Mouse (Mus musculus) kidney, postnatal 0 days (tissue): Measurements from ENCODE around the gene Cpsf3. TPM values are rescaled to one million over a fixed set of nuclear protein-coding genes. Genes with fewer than 3 reads are reported as not detected.

Experiments used
- ATAC-seq: fragments of 200-750 bp; cut with Nextera tagmentation; replicated peaks from 2 replicates; pipeline ENCODE4 v1.8.0; 2017; ENCODE audit warnings: low read depth, moderate number of reproducible peaks, moderate TSS enrichment, moderate library complexity; ENCODE audit not compliant: low FRiP score
- DNase-seq: peaks from one replicate; pipeline ENCODE4 v3.0.0-alpha.2; 2016; ENCODE audit warnings: low spot score
- H3K27ac ChIP-seq: fragments of 300-500 bp; sonication (generic); 2 replicates; pipeline ENCODE4 v1.5.1; 2014; ENCODE audit warnings: mild to moderate bottlenecking
- H3K27me3 ChIP-seq: fragments of 300-500 bp; sonication (generic); 2 replicates; pipeline ENCODE4 v1.6.1; 2014; ENCODE audit warnings: low read length, mixed read lengths; ENCODE audit not compliant: insufficient read depth
- H3K36me3 ChIP-seq: fragments of 300-500 bp; sonication (generic); 2 replicates; pipeline ENCODE4 v1.6.1; 2014; ENCODE audit warnings: low read length, mixed read lengths; ENCODE audit not compliant: insufficient read depth
- H3K4me1 ChIP-seq: fragments of 300-500 bp; sonication (generic); replicated peaks from 2 replicates; pipeline ENCODE4 v1.6.1; 2014; ENCODE audit warnings: antibody characterized with exemption, low read length, mixed read lengths; ENCODE audit not compliant: insufficient read depth
- H3K4me2 ChIP-seq: fragments of 300-500 bp; sonication (generic); 2 replicates; pipeline ENCODE4 v1.6.1; 2014; ENCODE audit warnings: mild to moderate bottlenecking, low read length, moderate library complexity, mixed read lengths
- H3K4me3 ChIP-seq: fragments of 300-500 bp; sonication (generic); replicated peaks from 2 replicates; pipeline ENCODE4 v1.5.1; 2014; ENCODE audit warnings: low read depth, low read length
- H3K9ac ChIP-seq: fragments of 300-500 bp; sonication (generic); 2 replicates; pipeline ENCODE4 v1.6.1; 2014; ENCODE audit warnings: low read depth, low read length
- H3K9me3 ChIP-seq: fragments of 300-500 bp; sonication (generic); replicated peaks from 2 replicates; pipeline ENCODE4 v1.6.1; 2016; ENCODE audit warnings: low read length, inconsistent platforms, mixed read lengths
- CTCF ChIP-seq: IDR thresholded peaks from 2 replicates; pipeline ENCODE4 v1.5.1; 2016; ENCODE audit warnings: antibody characterized with exemption, low read depth, mild to moderate bottlenecking, moderate library complexity
- WGBS: fragments of 180-500 bp; shearing (Covaris S2); extraction: QIAGEN DNeasy Blood & Tissue Kit; methylation state at CpG from one replicate; pipeline ENCODE4 v1.1.7; 2014; 5-methylcytosine and 5-hydroxymethylcytosine counted together
- polyA plus RNA-seq: library from polyadenylated mRNA; unstranded; fragments of >200 nt; fragmentation: Nextera tagmentation; extraction: Ambion mirVana; gene quantifications from 2 replicates; pipeline ENCODE4 v1.2.1, GENCODE M21; 2015

The Cpsf3 gene
- polyA plus RNA-seq, 1 experiment from 2014 or later: 81.0 TPM

GRCm38 (mm10) chr12:21320317-21320716 is 35.1 kb downstream of the Cpsf3 start:
- H3K27ac ChIP-seq: 0 out of 2 replicates have a peak overlapping the region, but pooled peaks have one; percentile 31
- peaks cover 27% of the 10 kb centered on the region for H3K36me3 ChIP-seq
- DNase-seq (no peak), ATAC-seq (no peak)
- no peak overlapping the region for H3K4me2 ChIP-seq
- TF ChIP-seq CTCF: no peak
- no peaks in the 10 kb centered on the region for H3K9me3 ChIP-seq
- H3K4me3 ChIP-seq: no peak overlapping the region
- H3K27me3 ChIP-seq: no peaks in the 10 kb centered on the region
- H3K9ac ChIP-seq: no peak overlapping the region
- no peaks in the 10 kb centered on the region for H3K4me1 ChIP-seq
- WGBS: 83% methylated on average over 4 of the region's 4 CpGs

DNA sequence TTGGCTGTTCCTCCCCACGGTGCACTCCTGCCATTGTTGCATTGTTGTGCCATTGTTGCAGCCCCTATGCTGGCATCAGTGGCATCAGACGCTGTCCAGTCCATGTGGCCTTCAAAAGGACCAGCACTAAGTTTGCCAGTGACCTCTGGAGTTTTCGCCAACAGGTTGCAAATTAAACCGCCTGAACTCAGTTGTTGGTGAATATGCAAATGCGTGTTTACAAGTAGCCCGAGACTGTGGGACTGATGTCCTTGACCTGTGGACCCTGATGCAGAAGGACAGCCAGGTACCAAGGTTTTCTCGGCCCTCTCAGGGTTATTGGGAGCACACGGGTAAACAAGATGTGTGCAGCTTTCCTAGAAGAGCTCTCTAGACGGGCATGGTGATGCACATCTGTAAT is 36.0 kb downstream of the Cpsf3 start:
- DNase-seq (no peak), ATAC-seq (no peak)
- no peak overlapping the region for H3K4me3 ChIP-seq
- 81% methylated on average over 9 of the region's 9 CpGs for WGBS
- H3K36me3 ChIP-seq: peaks cover 33% of the 10 kb centered on the region
- no peaks in the 10 kb centered on the region for H3K27me3 ChIP-seq
- no peaks in the 10 kb centered on the region for H3K9me3 ChIP-seq
- peak overlapping the region; percentile 31; the same call in 1 of the 2 replicates for H3K27ac ChIP-seq
- no peak overlapping the region for H3K4me2 ChIP-seq
- no peaks in the 10 kb centered on the region for H3K4me1 ChIP-seq
- no peak for TF ChIP-seq CTCF
- no peak overlapping the region for H3K9ac ChIP-seq

- Histone ChIP-seq H3K4me1 (no peaks in the 10 kb centered on the region), H3K4me3 (no peak overlapping the region), H3K27ac (no peak overlapping the region), H3K27me3 (no peaks in the 10 kb centered on the region), H3K9ac (no peak overlapping the region), H3K9me3 (no peaks in the 10 kb centered on the region), H3K4me2 (no peak overlapping the region), H3K36me3 (peaks cover 43% of the 10 kb centered on the region)
- ATAC-seq (no peak), DNase-seq (no peak)
- 85% methylated on average over 4 of the region's 4 CpGs for WGBS
- TF ChIP-seq CTCF: no peak
These were observed 37.1 kb downstream of the Cpsf3 start for GRCm38 (mm10) chr12:21322296-21322695.

- WGBS: 83% methylated on average over 9 of the region's 9 CpGs
- TF ChIP-seq CTCF: no peak
- no peak overlapping the region for H3K27ac ChIP-seq
- H3K4me2 ChIP-seq: no peak overlapping the region
- H3K4me3 ChIP-seq: no peak overlapping the region
- no peaks in the 10 kb centered on the region for H3K9me3 ChIP-seq
- no peaks in the 10 kb centered on the region for H3K27me3 ChIP-seq
- DNase-seq (no peak), ATAC-seq (no peak)
- H3K9ac ChIP-seq: no peak overlapping the region
- H3K4me1 ChIP-seq: no peaks in the 10 kb centered on the region
- H3K36me3 ChIP-seq: peaks cover 47% of the 10 kb centered on the region
These were observed 37.7 kb downstream of the Cpsf3 start for GRCm38 (mm10) chr12:21322856-21323255.

DNA sequence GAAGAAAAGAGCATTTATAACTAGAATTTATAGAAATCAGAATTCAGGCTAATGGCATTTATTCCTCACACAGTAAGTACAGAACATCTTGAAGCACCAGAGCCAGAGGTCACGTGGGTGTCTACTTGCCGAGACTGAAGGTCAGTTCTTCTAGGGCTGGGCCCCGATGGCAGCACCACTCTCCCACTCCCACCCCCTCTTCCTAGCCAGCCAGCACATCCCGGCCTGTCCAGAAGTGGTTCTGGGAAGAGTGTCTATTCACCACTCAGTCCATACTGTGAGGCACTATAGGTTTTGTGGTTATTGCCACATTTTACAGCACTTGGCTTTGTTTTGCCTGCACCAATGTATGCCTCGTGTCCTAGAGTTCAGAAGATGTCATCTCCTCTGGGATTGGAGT is 38.9 kb downstream of the Cpsf3 start:
- H3K9ac ChIP-seq: no peak overlapping the region
- H3K4me1 ChIP-seq: no peaks in the 10 kb centered on the region
- H3K27me3 ChIP-seq: no peaks in the 10 kb centered on the region
- H3K4me2 ChIP-seq: no peak overlapping the region
- no peak for DNase-seq
- no peak overlapping the region for H3K27ac ChIP-seq
- H3K9me3 ChIP-seq: no peaks in the 10 kb centered on the region
- no peak overlapping the region for H3K4me3 ChIP-seq
- peaks cover 52% of the 10 kb centered on the region for H3K36me3 ChIP-seq
- ATAC-seq: no peak
- no peak for TF ChIP-seq CTCF
- WGBS: 77% methylated on average over 5 of the region's 5 CpGs

GRCm38 (mm10) chr12:21325266-21325665 is 40.1 kb downstream of the Cpsf3 start:
- DNase-seq (no peak), ATAC-seq (no peak)
- no peak for TF ChIP-seq CTCF
- Histone ChIP-seq H3K4me2 (no peak overlapping the region), H3K4me1 (no peaks in the 10 kb centered on the region), H3K9me3 (no peaks in the 10 kb centered on the region), H3K27ac (no peak overlapping the region), H3K27me3 (no peaks in the 10 kb centered on the region), H3K36me3 (peaks cover 61% of the 10 kb centered on the region), H3K9ac (no peak overlapping the region), H3K4me3 (no peak overlapping the region)
- 94% methylated on average over 8 of the region's 8 CpGs for WGBS

- 84% methylated on average over 3 of the region's 3 CpGs for WGBS
- no peak overlapping the region for H3K4me3 ChIP-seq
These were observed 41.1 kb downstream of the Cpsf3 start for GRCm38 (mm10) chr12:21326325-21326724.

More at GRCm38 (mm10) chr12:21326325-21326724, 41.1 kb downstream of the Cpsf3 start:
- H3K36me3 ChIP-seq: peaks cover 58% of the 10 kb centered on the region
- no peaks in the 10 kb centered on the region for H3K9me3 ChIP-seq
- H3K4me2 ChIP-seq: no peak overlapping the region
- no peak overlapping the region for H3K9ac ChIP-seq
- H3K27me3 ChIP-seq: no peaks in the 10 kb centered on the region
- ATAC-seq (no peak), DNase-seq (no peak)
- no peak overlapping the region for H3K27ac ChIP-seq
- no peak for TF ChIP-seq CTCF
- H3K4me1 ChIP-seq: no peaks in the 10 kb centered on the region
